ENCODE assay signal across 25 mouse cellular contexts in genomic region chr8:69876967-69877366, GRCm38 (mm10). TPM values are rescaled to one million over a fixed set of nuclear protein-coding genes. Genes with fewer than 3 reads are reported as not detected.
"Had no signal": no experiment of that assay in that cellular context is flagged by ENCODE, and none has a peak within 500 bp of the region (broad histone marks: within the 10 kb centered on the region; RNA-seq: fewer than 3 reads in every experiment).

No protein-coding gene starts in this region.

- H3K9me3 ChIP-seq: hindbrain, embryonic 10.5 days; hindbrain, embryonic 12.5 days; intestine, embryonic 15.5 days; limb, embryonic 10.5 days; limb, embryonic 12.5 days; liver, embryonic 13.5 days; liver, embryonic 15.5 days had no signal

- ATAC-seq: hindbrain, embryonic 16.5 days; inflammation-experienced regulatory T-cells, adult 6 months; intestine, embryonic 15.5 days; intestine, postnatal 0 days had no signal

- H3K4me2 ChIP-seq: heart, embryonic 12.5 days; hindbrain, embryonic 12.5 days; hindbrain, embryonic 14.5 days; intestine, embryonic 15.5 days; limb, embryonic 12.5 days; liver, embryonic 11.5 days; liver, embryonic 13.5 days; liver, embryonic 15.5 days had no signal

- H3K4me3 ChIP-seq: heart, embryonic 12.5 days; hindbrain, embryonic 10.5 days; hindbrain, embryonic 12.5 days; intestine, embryonic 15.5 days; layer of hippocampus, adult 2 months; left cerebral cortex, adult 2 months; limb, embryonic 10.5 days; limb, embryonic 12.5 days; liver, embryonic 13.5 days; liver, embryonic 15.5 days had no signal

- H3K36me3 ChIP-seq: heart, embryonic 12.5 days; intestine, embryonic 15.5 days; limb, embryonic 10.5 days; limb, embryonic 12.5 days; liver, embryonic 13.5 days; liver, embryonic 15.5 days had no signal

- DNase-seq: heart, adult 18-20 months; heart, postnatal 10 days; heart, postnatal 4 days; kidney, adult 18-20 months; kidney, adult 8-10 months; kidney, postnatal 10 days; kidney, postnatal 25 days; kidney, postnatal 4 days; liver; liver, embryonic 13.5 days had no signal

- H3K9ac ChIP-seq: heart, embryonic 12.5 days; hindbrain, embryonic 12.5 days; hindbrain, embryonic 14.5 days; intestine, embryonic 15.5 days; limb, embryonic 12.5 days; liver, embryonic 13.5 days; liver, embryonic 15.5 days had no signal

- H3K27ac ChIP-seq: hindbrain, embryonic 10.5 days; hindbrain, embryonic 12.5 days; hindbrain, embryonic 14.5 days; intestine, embryonic 15.5 days; layer of hippocampus, adult 2 months; left cerebral cortex, adult 2 months; limb, embryonic 10.5 days; limb, embryonic 12.5 days; liver, embryonic 13.5 days; liver, embryonic 15.5 days had no signal

RNA-seq across cellular contexts. Expression of gene Cilp2, which starts 10.5 kb away (rescaled TPM):
- total RNA-seq: granulocyte monocyte progenitor cell, adult 5-6 weeks had no signal
- polyA plus RNA-seq: inflammation-experienced regulatory T-cells, adult 6 months had no signal

RNA-seq across cellular contexts. Expression of gene Yjefn3, which starts 25.5 kb away (rescaled TPM):
- total RNA-seq: granulocyte monocyte progenitor cell, adult 5-6 weeks had no signal

RNA-seq across cellular contexts. Expression of gene Pbx4, which starts 44.7 kb away (rescaled TPM):
- total RNA-seq: heart, adult 18-20 months had no signal
